In genomic region chr4:83243706-83244105, GRCm38 (mm10) we compare ENCODE assay signal across 26 mouse cellular contexts.
"Had no signal": no experiment of that assay in that cellular context is flagged by ENCODE, and none has a peak within 500 bp of the region (broad histone marks: within the 10 kb centered on the region; RNA-seq: fewer than 3 reads in every experiment).

No protein-coding gene starts in this region.

- DNase-seq: gastrocnemius, adult 2 months; gastrocnemius, postnatal 10 days; gastrocnemius, postnatal 25 days; heart, adult 18-20 months; heart, postnatal 14 days; heart, postnatal 36 days; kidney, adult 11 months; kidney, adult 2 months; kidney, adult 9 months; kidney, postnatal 14 days; kidney, postnatal 36 days; layer of hippocampus, adult 9-11 months; layer of hippocampus, postnatal 36 days; left cerebral cortex, postnatal 4 days had no signal

- ATAC-seq: hindbrain, postnatal 0 days; intestine, embryonic 16.5 days; liver, embryonic 12.5 days had no signal

- H3K27ac ChIP-seq: gastrocnemius, adult 2 months; heart, embryonic 13.5 days; heart, embryonic 15.5 days; hindbrain, embryonic 13.5 days; hindbrain, embryonic 15.5 days; hindbrain, postnatal 0 days; kidney, embryonic 15.5 days; kidney, postnatal 0 days; limb, embryonic 13.5 days; limb, embryonic 15.5 days; liver, embryonic 12.5 days; liver, embryonic 14.5 days had no signal

- H3K27me3 ChIP-seq: heart, embryonic 13.5 days; heart, embryonic 15.5 days; hindbrain, embryonic 13.5 days; hindbrain, embryonic 15.5 days; kidney, embryonic 15.5 days; limb, embryonic 13.5 days; limb, embryonic 15.5 days; liver, embryonic 12.5 days had no signal

- H3K36me3 ChIP-seq: heart, embryonic 15.5 days; kidney, embryonic 15.5 days; liver, embryonic 12.5 days had no signal

- H3K4me1 ChIP-seq: heart, embryonic 13.5 days; heart, embryonic 15.5 days; hindbrain, embryonic 13.5 days; hindbrain, embryonic 15.5 days; kidney, embryonic 15.5 days; limb, embryonic 15.5 days; liver, embryonic 12.5 days had no signal

- H3K4me3 ChIP-seq: gastrocnemius, adult 2 months; heart, embryonic 13.5 days; heart, embryonic 15.5 days; hindbrain, embryonic 13.5 days; hindbrain, embryonic 15.5 days; kidney, embryonic 15.5 days; limb, embryonic 13.5 days; limb, embryonic 15.5 days; liver, embryonic 12.5 days had no signal

- H3K9me3 ChIP-seq: heart, embryonic 13.5 days; heart, embryonic 15.5 days; hindbrain, embryonic 13.5 days; hindbrain, embryonic 15.5 days; kidney, embryonic 15.5 days; limb, embryonic 13.5 days; limb, embryonic 15.5 days; liver, embryonic 12.5 days had no signal
